Mouse (Mus musculus) limb, embryonic 14.5 days (tissue): ENCODE results near the gene Krt19. TPM values are rescaled to one million over a fixed set of nuclear protein-coding genes. Genes with fewer than 3 reads are reported as not detected.
A peak's percentile ranks its signal among the peaks of the same experiment; 100 is the strongest.

Experiments
- ATAC-seq: fragments of 200-750 bp; cut with Nextera tagmentation; 2 replicates; pipeline ENCODE4 v1.8.0; 2017; ENCODE audit warnings: low read depth, moderate number of reproducible peaks, moderate TSS enrichment; ENCODE audit not compliant: low FRiP score
- DNase-seq: peaks from one replicate; pipeline ENCODE4 v3.0.0-alpha.2; 2015; ENCODE audit warnings: low spot score
- H3K27ac ChIP-seq: fragments of 300-500 bp; sonication (generic); replicated peaks from 2 replicates; pipeline ENCODE4 v1.5.1; 2014; ENCODE audit warnings: low read depth, mild to moderate bottlenecking, low read length, moderate library complexity, mixed read lengths
- H3K27me3 ChIP-seq: fragments of 300-500 bp; sonication (generic); 2 replicates; pipeline ENCODE4 v1.6.1; 2014; ENCODE audit warnings: low read length, mixed read lengths; ENCODE audit not compliant: control insufficient read depth, insufficient read depth
- H3K36me3 ChIP-seq: fragments of 300-500 bp; sonication (generic); 2 replicates; pipeline ENCODE4 v1.6.1; 2014; ENCODE audit warnings: mild to moderate bottlenecking, low read length, moderate library complexity, mixed read lengths; ENCODE audit not compliant: control insufficient read depth, insufficient read depth
- H3K4me1 ChIP-seq: fragments of 300-500 bp; sonication (generic); 2 replicates; pipeline ENCODE4 v1.6.1; 2014; ENCODE audit warnings: antibody characterized with exemption, low read length, mixed read lengths; ENCODE audit not compliant: control insufficient read depth, insufficient read depth
- H3K4me2 ChIP-seq: fragments of 300-500 bp; sonication (generic); replicated peaks from 2 replicates; pipeline ENCODE4 v1.6.1; 2014; ENCODE audit warnings: low read depth, mild to moderate bottlenecking, low read length, moderate library complexity; ENCODE audit not compliant: severe bottlenecking
- H3K4me3 ChIP-seq: fragments of 300-500 bp; sonication (generic); replicated peaks from 2 replicates; pipeline ENCODE4 v1.5.1; 2014; ENCODE audit warnings: low read length
- H3K9ac ChIP-seq: fragments of 300-500 bp; sonication (generic); 2 replicates; pipeline ENCODE4 v1.6.1; 2014; ENCODE audit warnings: mild to moderate bottlenecking, low read depth, low read length, moderate library complexity; ENCODE audit not compliant: severe bottlenecking
- H3K9me3 ChIP-seq: fragments of 300-500 bp; sonication (generic); 2 replicates; pipeline ENCODE4 v1.6.1; 2016; ENCODE audit warnings: low read length; ENCODE audit not compliant: control insufficient read depth
- POLR2A ChIP-seq: fragments of 200-500 bp; IDR thresholded peaks from 2 replicates; pipeline ENCODE4 v1.8.0; 2012; ENCODE audit warnings: inconsistent platforms, mild to moderate bottlenecking, moderate library complexity, borderline replicate concordance; ENCODE audit not compliant: insufficient read depth, insufficient read length; ENCODE audit errors: extremely low read depth
- WGBS: fragments of 180-500 bp; shearing (Covaris S2); extraction: QIAGEN DNeasy Blood & Tissue Kit; methylation state at CpG from one replicate; pipeline ENCODE4 v1.1.7; 2014; 5-methylcytosine and 5-hydroxymethylcytosine counted together
- polyA plus RNA-seq, 2 experiments: library from polyadenylated mRNA; depleted of rRNA in 1 of 2; stranded (reverse) in 1 of 2; unstranded in 1 of 2; fragments of >200 nt; fragmentation: Nextera tagmentation in 1 of 2; extraction: Ambion mirVana in 1 of 2; gene quantifications; 2 replicates each; pipeline versions ENCODE4 v1.2.1 to v1.2.3; 2012 to 2014

Gene Krt19
- polyA plus RNA-seq, 2 experiments = 74.0 to 105 TPM

GRCm38 (mm10) chr11:100179260-100179659 lies 30.8 kb upstream of the Krt19 start:
- TF ChIP-seq POLR2A = no peak
- Histone ChIP-seq H3K36me3 (no peaks in the 10 kb centered on the region), H3K9me3 (no peaks in the 10 kb centered on the region), H3K27ac (no peak overlapping the region), H3K9ac (no peak overlapping the region), H3K27me3 (no peaks in the 10 kb centered on the region), H3K4me1 (no peaks in the 10 kb centered on the region), H3K4me2 (no peak overlapping the region), H3K4me3 (no peak overlapping the region)
- no peak for ATAC-seq
- WGBS = 70% methylated on average over 3 of the region's 3 CpGs
- no peak for DNase-seq

- 89% methylated on average over 5 of the region's 5 CpGs for WGBS
- H3K27me3 ChIP-seq = no peaks in the 10 kb centered on the region
- DNase-seq (no peak), ATAC-seq (no peak)
- TF ChIP-seq POLR2A = no peak
- no peaks in the 10 kb centered on the region for H3K36me3 ChIP-seq
- no peak overlapping the region for H3K4me2 ChIP-seq
- no peaks in the 10 kb centered on the region for H3K4me1 ChIP-seq
- no peak overlapping the region for H3K27ac ChIP-seq
- no peak overlapping the region for H3K9ac ChIP-seq
- H3K9me3 ChIP-seq = no peaks in the 10 kb centered on the region
- no peak overlapping the region for H3K4me3 ChIP-seq
Observed at GRCm38 (mm10) chr11:100178307-100178706, 29.8 kb upstream of the Krt19 start.

- ATAC-seq (no peak), DNase-seq (peak; percentile 53)
- Histone ChIP-seq H3K27ac (no peak overlapping the region), H3K4me2 (no peak overlapping the region), H3K4me3 (no peak overlapping the region), H3K27me3 (no peaks in the 10 kb centered on the region), H3K9me3 (no peaks in the 10 kb centered on the region), H3K36me3 (no peaks in the 10 kb centered on the region), H3K4me1 (no peaks in the 10 kb centered on the region), H3K9ac (no peak overlapping the region)
- WGBS = 41% methylated on average over 9 of the region's 9 CpGs
- TF ChIP-seq POLR2A = no peak
Observed at GRCm38 (mm10) chr11:100176791-100177190, 28.3 kb upstream of the Krt19 start.

- H3K4me2 ChIP-seq = no peak overlapping the region
- no peak overlapping the region for H3K4me3 ChIP-seq
- no peak for TF ChIP-seq POLR2A
- 29% methylated on average over 14 of the region's 14 CpGs for WGBS
- no peaks in the 10 kb centered on the region for H3K27me3 ChIP-seq
- H3K4me1 ChIP-seq = no peaks in the 10 kb centered on the region
- no peaks in the 10 kb centered on the region for H3K9me3 ChIP-seq
- no peak overlapping the region for H3K9ac ChIP-seq
- no peak for ATAC-seq
- DNase-seq = peak; percentile 70
- H3K36me3 ChIP-seq = no peaks in the 10 kb centered on the region
- no peak overlapping the region for H3K27ac ChIP-seq
Observed at GRCm38 (mm10) chr11:100168765-100169762, 20.6 kb upstream of the Krt19 start.

GRCm38 (mm10) chr11:100168071-100168470 lies 19.6 kb upstream of the Krt19 start:
- no peak overlapping the region for H3K4me3 ChIP-seq
- no peaks in the 10 kb centered on the region for H3K36me3 ChIP-seq
- H3K4me2 ChIP-seq = no peak overlapping the region
- H3K9ac ChIP-seq = no peak overlapping the region
- H3K27me3 ChIP-seq = no peaks in the 10 kb centered on the region
- 67% methylated on average over 8 of the region's 8 CpGs for WGBS
- no peaks in the 10 kb centered on the region for H3K4me1 ChIP-seq
- no peak overlapping the region for H3K27ac ChIP-seq
- ATAC-seq (no peak), DNase-seq (no peak)
- no peaks in the 10 kb centered on the region for H3K9me3 ChIP-seq
- no peak for TF ChIP-seq POLR2A
